Mouse (Mus musculus): ENCODE results near the gene Braf. TPM values are rescaled to one million over a fixed set of nuclear protein-coding genes. Genes with fewer than 3 reads are reported as not detected.

The Braf gene
- total RNA-seq, 2 experiments from 2014 or later = 107 to 121 TPM

- DNase-seq (ENCODE audit: extremely low spot score in 1 of 2, low spot score in 1 of 2) = no peak
Measured at GRCm38 (mm10) chr6:39559276-39559939, 165.9 kb downstream of the Braf start.

- DNase-seq (ENCODE audit: extremely low spot score in 1 of 2, low spot score in 1 of 2) = peak; percentile 79
Measured at GRCm38 (mm10) chr6:39557723-39558261, 167.5 kb downstream of the Braf start, which contains the start of gene Dennd2a. Dennd2a (minus strand) TSS chr6:39557867.

- peak; percentile 36 to 39 for DNase-seq (ENCODE audit: extremely low spot score in 1 of 2, low spot score in 1 of 2)
Measured at GRCm38 (mm10) chr6:39556900-39557659, 168.2 kb downstream of the Braf start.

DNA sequence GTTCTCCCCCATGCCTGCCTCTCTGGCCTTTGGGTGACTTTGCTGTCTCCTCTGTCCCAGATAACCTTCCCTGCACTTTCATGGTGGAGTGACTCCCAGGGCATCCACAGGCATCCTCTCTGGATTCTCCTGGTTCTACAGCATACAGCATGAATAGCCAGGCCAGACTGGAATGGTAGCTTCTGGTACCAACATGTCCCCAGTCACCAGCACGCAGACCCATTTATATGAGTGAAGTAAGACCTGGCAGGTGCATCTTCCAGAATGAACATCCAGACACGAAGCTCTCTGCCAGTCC, 169.7 kb downstream of the Braf start:
- no peak for DNase-seq (ENCODE audit: extremely low spot score in 1 of 2, low spot score in 1 of 2)

DNA sequence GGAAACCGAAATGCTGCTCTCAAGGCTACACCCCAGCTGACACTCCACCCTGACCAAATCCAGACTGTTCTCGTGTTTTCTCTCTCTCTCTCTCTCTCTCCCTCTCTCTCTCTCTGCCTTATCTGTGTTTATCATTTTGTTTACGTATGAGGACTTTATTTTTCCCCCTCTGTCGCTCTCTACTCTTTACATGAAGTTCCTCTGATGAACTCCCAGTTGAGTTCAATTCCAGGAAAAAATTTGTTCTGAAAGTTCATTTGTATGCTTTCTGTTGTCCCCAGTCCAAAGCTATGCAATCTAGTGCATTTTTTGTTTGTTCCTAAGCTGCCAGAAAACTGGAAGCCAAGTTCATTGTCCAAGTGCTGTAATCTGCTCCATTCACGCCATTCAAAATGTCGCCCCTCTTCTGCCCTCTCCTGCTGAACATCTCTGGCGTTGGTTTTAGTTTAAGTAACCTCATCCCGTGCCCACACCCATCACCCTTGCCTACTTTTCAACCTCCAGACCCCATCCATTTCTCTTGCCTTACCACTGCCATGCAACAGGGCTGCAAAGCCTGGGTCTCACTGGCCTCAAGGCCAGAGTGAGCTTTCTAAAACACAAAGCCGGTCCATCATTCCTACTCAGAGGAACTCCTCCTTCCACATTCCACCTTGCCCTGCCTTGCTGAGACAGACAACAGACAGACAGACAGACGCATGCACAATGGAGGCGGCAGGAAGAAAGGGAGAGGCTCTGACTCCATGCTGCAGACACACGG, 170.2 kb downstream of the Braf start:
- DNase-seq (ENCODE audit: extremely low spot score in 1 of 2, low spot score in 1 of 2) = no peak

Other genes with a start within 250 kb of the Braf start
- gene Dennd2a, start 167.6 kb downstream of the Braf start, total RNA-seq (2021) = 10 to 100 TPM; 32.6 to 33.7 TPM
- 10 to 100 TPM; 30.1 to 32.8 TPM for gene Adck2, start 151.6 kb downstream of the Braf start, total RNA-seq (2021)
- gene Gm42420, start 139.7 kb downstream of the Braf start, total RNA-seq (2021) = not detected
- gene Ndufb2, start 132.9 kb downstream of the Braf start, total RNA-seq (2021) = 100 to 1,000 TPM; 176 to 196 TPM
- 100 to 1,000 TPM; 104 to 115 TPM for gene Mrps33, start 85.5 kb upstream of the Braf start, total RNA-seq (2021)
- 100 to 1,000 TPM; 166 to 205 TPM for gene Tmem178b, start 147.8 kb upstream of the Braf start, total RNA-seq (2021)